Mouse (Mus musculus): ENCODE data around the gene Agrn. TPM values are rescaled to one million over a fixed set of nuclear protein-coding genes. Genes with fewer than 3 reads are reported as not detected.

Agrn gene
- total and polyA plus RNA-seq, 3 experiments = 0.38 to 2.0 (median 0.70) TPM

DNA sequence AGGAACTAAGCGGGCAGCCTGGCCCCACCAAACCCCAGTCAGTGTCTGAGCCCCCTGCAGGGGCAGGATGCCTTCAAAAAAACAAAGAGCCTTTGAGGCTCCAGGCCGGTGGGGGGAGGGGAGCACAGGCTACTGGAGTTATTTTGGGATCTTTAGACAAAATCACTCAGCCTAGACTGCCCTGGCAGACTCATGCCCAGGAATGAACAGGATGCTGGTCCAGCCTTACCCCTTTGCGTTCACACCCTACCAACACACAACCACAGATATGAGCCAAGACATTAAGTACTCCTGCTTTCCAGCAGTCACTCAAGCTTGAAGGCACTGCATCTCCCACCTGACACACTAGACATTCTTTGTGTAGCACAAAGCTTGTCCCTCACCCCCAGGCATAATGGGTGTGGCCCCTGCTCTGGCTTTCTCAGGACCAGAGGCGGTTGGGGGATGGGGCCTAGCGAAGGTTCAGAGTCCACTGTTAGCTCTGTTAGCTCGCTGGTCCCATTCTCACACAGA is 8.4 kb downstream of the Agrn start:
- H3K9me3 ChIP-seq (replicated peaks) = no peaks in the 10 kb centered on the region
- H3K36me3 ChIP-seq (replicated peaks) = no peaks in the 10 kb centered on the region
- no peak for DNase-seq (ENCODE audit: low spot score)
- H3K4me3 ChIP-seq (ENCODE audit: low read depth, low read length) = no peak overlapping the region
- no peak for TF ChIP-seq GATA1 (IDR thresholded peaks at IDR 0.05; ENCODE audit: borderline replicate concordance, low read length)
- no peak for ATAC-seq (ENCODE audit: extremely low read depth, insufficient number of reproducible peaks, low FRiP score, poor library complexity, severe bottlenecking)
- H3K27me3 ChIP-seq (ENCODE audit: insufficient read depth, low read length) = peaks cover 57% of the 10 kb centered on the region
- no peaks in the 10 kb centered on the region; the same call in 1 of the 2 replicates for H3K4me1 ChIP-seq (ENCODE audit: insufficient read depth, low read depth, low read length)

DNA sequence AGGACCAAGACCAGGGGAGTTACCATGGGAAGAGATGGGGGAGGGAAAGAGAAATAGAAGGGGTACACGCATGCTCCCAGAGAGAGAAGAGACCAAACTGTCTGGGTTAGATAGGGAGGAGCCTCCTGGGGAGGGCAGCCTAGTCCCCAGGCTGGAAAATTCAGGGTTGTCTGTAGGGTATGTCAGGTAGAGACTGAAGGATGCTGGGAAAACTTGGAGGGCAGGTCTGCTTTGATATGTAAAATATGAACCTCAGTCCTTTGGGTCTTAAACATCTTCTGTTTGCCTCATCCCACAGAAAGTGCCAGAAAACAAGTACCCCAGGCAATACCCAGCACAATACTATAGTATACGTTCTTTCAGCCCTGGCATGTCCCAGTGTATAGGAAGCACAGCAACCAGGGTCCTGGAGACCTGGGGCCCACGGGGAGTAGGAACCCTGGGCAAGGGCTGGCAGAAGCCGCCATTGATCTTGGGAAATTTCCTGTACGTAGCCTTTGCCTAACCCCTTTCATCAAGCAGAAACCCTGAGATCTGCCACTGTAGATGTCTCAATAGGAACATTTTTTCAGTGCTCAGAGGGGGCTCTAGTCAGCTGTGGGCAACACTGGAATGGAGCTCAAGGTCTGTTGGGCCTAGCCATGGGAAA is 9.0 kb downstream of the Agrn start:
- ATAC-seq (ENCODE audit: extremely low read depth, insufficient number of reproducible peaks, low FRiP score, poor library complexity, severe bottlenecking) (no peak), DNase-seq (ENCODE audit: low spot score) (no peak)
- Histone ChIP-seq H3K9me3 (replicated peaks) (no peaks in the 10 kb centered on the region), H3K4me1 (ENCODE audit: insufficient read depth, low read depth, low read length) (no peaks in the 10 kb centered on the region; the same call in 1 of the 2 replicates), H3K4me3 (ENCODE audit: low read depth, low read length) (no peak overlapping the region), H3K27me3 (ENCODE audit: insufficient read depth, low read length) (peaks cover 52% of the 10 kb centered on the region), H3K36me3 (replicated peaks) (no peaks in the 10 kb centered on the region)
- TF ChIP-seq TAL1 (conservative IDR thresholded peaks at IDR 0.05; ENCODE audit: low read depth, low read length) (no peak), POLR2AphosphoS5 (IDR thresholded peaks at IDR 0.05; ENCODE audit: insufficient replicate concordance, low read depth, low read length) (no peak), CTCF (IDR thresholded peaks at IDR 0.05; ENCODE audit: low read depth, low read length) (no peak), GATA1 (IDR thresholded peaks at IDR 0.05; ENCODE audit: borderline replicate concordance, low read length) (no peak), GATA2 (IDR thresholded peaks at IDR 0.05; ENCODE audit: borderline replicate concordance, low read depth, low read length) (no peak)

DNA sequence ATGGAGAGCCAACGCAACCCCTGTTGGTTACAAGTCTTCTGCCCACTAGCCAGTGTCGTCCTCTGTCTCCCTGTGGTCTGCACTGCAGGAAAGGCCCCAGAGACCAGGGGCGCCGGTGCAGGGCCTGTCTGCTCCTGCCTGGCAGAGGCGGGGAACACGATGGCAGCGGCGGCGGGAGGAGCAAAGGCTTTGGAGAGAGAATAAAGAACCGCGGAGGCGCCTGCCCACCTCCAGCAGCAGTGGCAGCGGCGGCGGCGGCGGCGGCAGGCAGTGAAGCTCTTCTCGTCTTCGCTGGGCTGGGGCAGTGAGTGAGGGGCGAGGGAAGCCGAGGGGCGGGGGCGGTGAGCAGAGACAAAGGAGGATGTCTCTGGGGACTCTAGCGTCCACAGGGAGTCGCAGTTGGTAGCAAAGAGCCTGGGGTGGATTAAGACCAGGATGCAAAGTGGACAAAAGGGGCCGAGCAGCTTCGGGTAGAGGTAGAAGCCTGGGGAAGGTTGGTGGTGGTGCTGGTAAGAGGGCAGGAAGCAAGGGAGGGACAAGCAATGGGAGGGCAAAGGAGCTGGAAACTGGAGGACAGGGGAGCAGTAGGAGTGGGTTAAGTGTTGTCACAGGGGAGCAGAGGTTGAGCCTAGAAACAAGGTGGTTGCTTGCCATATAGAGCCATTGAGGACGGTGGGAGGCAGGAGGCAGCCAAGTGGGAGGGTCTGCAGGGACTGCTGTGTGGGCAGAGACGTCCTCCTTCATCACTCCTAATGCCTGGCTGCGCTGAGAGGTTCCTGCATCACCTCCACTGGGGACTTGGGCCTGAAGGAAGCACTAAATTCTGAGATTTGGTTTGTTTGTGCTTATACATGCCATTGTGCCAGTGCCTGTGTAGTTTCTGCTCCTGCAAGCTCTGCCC is 11.1 kb downstream of the Agrn start:
- H3K4me3 ChIP-seq (ENCODE audit: low read depth, low read length) = no peak overlapping the region
- ATAC-seq (ENCODE audit: extremely low read depth, insufficient number of reproducible peaks, low FRiP score, poor library complexity, severe bottlenecking) = no peak
- no peaks in the 10 kb centered on the region for H3K36me3 ChIP-seq (replicated peaks)
- H3K9me3 ChIP-seq (replicated peaks) = no peaks in the 10 kb centered on the region
- TF ChIP-seq GATA2 (IDR thresholded peaks at IDR 0.05; ENCODE audit: borderline replicate concordance, low read depth, low read length) (no peak), GATA1 (IDR thresholded peaks at IDR 0.05; ENCODE audit: borderline replicate concordance, low read length) (no peak), POLR2AphosphoS5 (IDR thresholded peaks at IDR 0.05; ENCODE audit: insufficient replicate concordance, low read depth, low read length) (no peak), CTCF (IDR thresholded peaks at IDR 0.05; ENCODE audit: low read depth, low read length) (no peak), TAL1 (conservative IDR thresholded peaks at IDR 0.05; ENCODE audit: low read depth, low read length) (no peak)
- H3K27me3 ChIP-seq (ENCODE audit: insufficient read depth, low read length) = peaks cover 34% of the 10 kb centered on the region
- no peak for DNase-seq (ENCODE audit: low spot score)
- H3K4me1 ChIP-seq (ENCODE audit: insufficient read depth, low read depth, low read length) = no peaks in the 10 kb centered on the region; the same call in 1 of the 2 replicates

DNA sequence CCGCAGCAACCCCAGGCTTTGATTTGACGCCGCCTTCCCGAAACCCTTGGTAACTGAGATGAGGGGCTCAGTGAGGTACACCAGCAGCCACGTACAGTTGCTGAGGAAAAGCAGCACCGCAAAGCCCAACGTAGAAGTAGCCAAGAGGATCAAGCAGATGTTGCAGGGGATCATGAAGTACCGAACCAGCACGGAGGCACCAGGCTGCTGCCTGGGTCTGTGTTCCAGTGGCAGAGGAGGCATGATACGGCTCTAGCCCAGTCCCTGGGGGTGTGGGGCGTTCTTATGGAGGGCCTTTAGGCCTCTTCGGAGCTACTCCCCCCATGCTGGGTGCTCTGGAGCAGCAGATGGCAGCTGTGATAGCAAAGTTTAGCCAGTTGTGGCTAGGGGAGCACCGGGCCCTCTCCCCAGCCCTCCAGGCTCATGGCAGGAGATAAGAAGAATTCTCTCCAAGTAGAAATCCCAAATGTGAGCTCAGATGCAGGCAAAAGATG is 11.8 kb downstream of the Agrn start:
- no peaks in the 10 kb centered on the region for H3K9me3 ChIP-seq (replicated peaks)
- no peak for ATAC-seq (ENCODE audit: extremely low read depth, insufficient number of reproducible peaks, low FRiP score, poor library complexity, severe bottlenecking)
- peaks cover 31% of the 10 kb centered on the region for H3K27me3 ChIP-seq (ENCODE audit: insufficient read depth, low read length)
- H3K36me3 ChIP-seq (replicated peaks) = no peaks in the 10 kb centered on the region
- TF ChIP-seq CTCF (IDR thresholded peaks at IDR 0.05; ENCODE audit: low read depth, low read length) (no peak), TAL1 (conservative IDR thresholded peaks at IDR 0.05; ENCODE audit: low read depth, low read length) (no peak), GATA1 (IDR thresholded peaks at IDR 0.05; ENCODE audit: borderline replicate concordance, low read length) (no peak), GATA2 (IDR thresholded peaks at IDR 0.05; ENCODE audit: borderline replicate concordance, low read depth, low read length) (no peak), POLR2AphosphoS5 (IDR thresholded peaks at IDR 0.05; ENCODE audit: insufficient replicate concordance, low read depth, low read length) (no peak)
- DNase-seq (ENCODE audit: low spot score) = no peak
- H3K4me3 ChIP-seq (ENCODE audit: low read depth, low read length) = no peak overlapping the region
- no peaks in the 10 kb centered on the region; the same call in 1 of the 2 replicates for H3K4me1 ChIP-seq (ENCODE audit: insufficient read depth, low read depth, low read length)

DNA sequence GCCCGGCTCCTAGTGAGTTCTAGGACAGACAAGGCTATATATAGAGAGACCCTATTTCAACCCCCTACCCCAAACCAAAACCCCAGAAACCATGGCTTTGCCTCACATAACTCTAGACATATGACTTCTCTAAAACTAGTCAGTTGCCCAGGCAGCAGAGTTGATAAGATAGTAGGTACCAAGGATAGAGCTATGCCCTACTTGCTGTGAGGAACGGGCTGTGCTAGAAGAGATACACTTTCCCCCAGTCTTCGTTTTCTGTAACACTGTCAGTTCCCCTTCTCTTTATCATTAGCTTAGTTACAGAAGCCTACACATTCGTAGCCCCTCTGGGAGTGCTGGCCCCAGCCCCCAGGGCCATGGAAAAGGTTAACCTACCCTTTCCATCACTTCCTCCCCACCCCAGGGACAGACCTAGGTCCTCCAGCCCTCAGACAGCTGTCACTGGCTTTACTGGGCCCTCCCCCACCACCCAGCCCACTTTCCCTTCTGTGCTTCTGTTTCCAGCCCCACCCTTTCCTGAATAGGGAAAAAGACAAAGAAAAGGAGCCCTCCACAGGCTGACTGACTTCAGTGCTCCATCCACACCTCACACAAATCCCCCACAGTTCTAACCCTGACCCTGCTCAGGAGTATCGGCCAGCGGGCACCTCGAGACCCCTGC is 12.9 kb downstream of the Agrn start:
- no peak for DNase-seq (ENCODE audit: low spot score)
- no peaks in the 10 kb centered on the region for H3K9me3 ChIP-seq (replicated peaks)
- ATAC-seq (ENCODE audit: extremely low read depth, insufficient number of reproducible peaks, low FRiP score, poor library complexity, severe bottlenecking) = no peak
- H3K4me1 ChIP-seq (ENCODE audit: insufficient read depth, low read depth, low read length) = no peaks in the 10 kb centered on the region; the same call in 1 of the 2 replicates
- H3K4me3 ChIP-seq (ENCODE audit: low read depth, low read length) = no peak overlapping the region
- TF ChIP-seq GATA2 (IDR thresholded peaks at IDR 0.05; ENCODE audit: borderline replicate concordance, low read depth, low read length) (no peak), TAL1 (conservative IDR thresholded peaks at IDR 0.05; ENCODE audit: low read depth, low read length) (no peak), CTCF (IDR thresholded peaks at IDR 0.05; ENCODE audit: low read depth, low read length) (no peak), GATA1 (IDR thresholded peaks at IDR 0.05; ENCODE audit: borderline replicate concordance, low read length) (no peak), POLR2AphosphoS5 (IDR thresholded peaks at IDR 0.05; ENCODE audit: insufficient replicate concordance, low read depth, low read length) (no peak)
- no peaks in the 10 kb centered on the region for H3K36me3 ChIP-seq (replicated peaks)
- peaks cover 24% of the 10 kb centered on the region for H3K27me3 ChIP-seq (ENCODE audit: insufficient read depth, low read length)
